Mouse (Mus musculus): ENCODE results near the gene Efcab5. TPM values are rescaled to one million over a fixed set of nuclear protein-coding genes. Genes with fewer than 3 reads are reported as not detected.
A peak's percentile ranks its signal among the peaks of the same experiment; 100 is the strongest.
"Not testable (repeated sequence)": the region's sequence is repeated elsewhere in the genome, so short reads cannot be mapped to it uniquely, and the experiment has no call there.

The Efcab5 gene
- total RNA-seq, 2 experiments from 2014 or later, result 0.57 to 0.77 TPM

GRCm38 (mm10) chr11:77180886-77181285 is 7.9 kb downstream of the Efcab5 start:
- no peak for ATAC-seq (replicated peaks; ENCODE audit: poor library complexity, severe bottlenecking)

- no peak for ATAC-seq (replicated peaks; ENCODE audit: poor library complexity, severe bottlenecking)
Observed at GRCm38 (mm10) chr11:77179771-77180170, 9.0 kb downstream of the Efcab5 start.

DNA sequence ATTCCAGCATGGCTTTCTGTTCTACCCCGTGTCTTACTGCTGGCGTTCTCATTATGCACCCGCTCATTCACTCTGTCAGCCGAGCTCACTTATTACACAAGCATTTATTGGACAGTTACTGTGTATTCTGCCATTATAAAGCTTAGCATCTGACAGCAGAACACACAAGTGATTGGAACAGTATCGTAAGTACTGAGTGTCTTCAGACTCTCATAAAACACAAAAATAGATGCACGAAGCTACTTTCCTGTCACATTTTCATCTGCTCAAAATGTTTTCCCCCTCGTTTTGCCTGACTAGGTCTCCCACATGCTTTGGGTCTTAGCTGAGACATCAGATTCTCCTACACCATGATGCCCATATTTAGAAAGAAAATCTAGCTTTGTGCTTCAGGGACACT is 14.2 kb downstream of the Efcab5 start:
- ATAC-seq (replicated peaks; ENCODE audit: poor library complexity, severe bottlenecking), result no peak

DNA sequence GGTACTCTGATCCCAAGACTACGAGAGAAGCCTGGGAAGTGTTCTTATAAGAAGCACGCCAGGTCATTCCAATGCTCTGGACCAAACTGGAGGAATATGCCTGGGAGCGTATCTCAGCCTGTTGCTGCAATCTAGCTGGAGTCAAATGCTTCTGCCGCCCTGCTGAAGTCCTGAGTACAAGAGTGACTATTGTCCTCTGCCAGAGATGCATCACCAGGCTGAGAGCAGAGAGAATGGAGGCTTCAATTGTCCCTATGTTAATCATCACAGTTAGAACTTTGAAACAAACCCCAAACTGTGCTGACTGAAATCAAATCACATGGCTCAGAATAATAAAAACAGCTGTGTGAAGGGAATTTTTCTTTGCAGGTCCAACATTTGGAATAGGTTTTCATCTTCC is 15.0 kb downstream of the Efcab5 start:
- no peak for ATAC-seq (replicated peaks; ENCODE audit: poor library complexity, severe bottlenecking)

- ATAC-seq (replicated peaks; ENCODE audit: poor library complexity, severe bottlenecking), result no peak
Observed at GRCm38 (mm10) chr11:77160744-77161143, 28.0 kb downstream of the Efcab5 start.

DNA sequence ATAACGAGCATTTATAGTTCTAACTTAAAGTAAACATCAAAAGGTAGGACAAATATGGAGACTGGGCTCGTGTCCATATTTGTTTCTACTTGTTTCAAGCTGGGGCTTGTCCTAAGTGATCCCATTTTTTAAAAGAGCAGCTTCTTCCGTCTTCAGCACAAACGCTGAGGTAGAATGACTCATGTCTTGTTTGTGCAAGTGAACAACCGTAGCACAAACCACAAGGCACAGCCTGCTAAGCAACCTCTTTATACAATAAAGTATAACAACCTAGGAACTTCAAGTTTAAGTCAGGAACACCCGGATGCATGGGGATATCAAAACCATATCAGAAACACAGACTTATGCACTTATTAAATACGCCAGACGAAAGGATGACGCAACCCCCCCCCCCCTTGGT is 28.4 kb downstream of the Efcab5 start:
- peak; percentile 70 for ATAC-seq (replicated peaks; ENCODE audit: poor library complexity, severe bottlenecking)

- ATAC-seq (replicated peaks; ENCODE audit: poor library complexity, severe bottlenecking), result no peak
Observed at GRCm38 (mm10) chr11:77154214-77154613, 34.6 kb downstream of the Efcab5 start.

DNA sequence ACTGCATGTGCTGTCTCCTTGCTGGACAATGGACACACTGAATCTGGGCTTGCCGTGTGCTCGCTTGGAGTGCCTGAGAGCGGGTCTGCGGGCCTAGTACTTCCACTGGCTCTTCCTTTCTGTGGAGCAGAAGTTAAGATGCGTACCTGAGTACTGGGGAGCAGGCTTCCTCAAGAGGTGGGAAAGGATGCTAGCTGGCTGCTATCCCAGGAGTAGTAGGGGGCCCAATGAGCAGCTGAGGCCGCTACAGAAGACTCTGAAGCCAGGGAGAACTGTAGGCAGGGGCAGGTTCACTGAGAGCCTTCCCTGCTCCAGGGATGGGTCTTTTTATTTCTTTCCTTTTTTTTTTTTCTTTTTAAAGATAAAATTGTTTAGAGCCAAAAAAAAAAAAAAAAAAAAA is 38.0 kb downstream of the Efcab5 start:
- ATAC-seq (replicated peaks; ENCODE audit: poor library complexity, severe bottlenecking), result no peak

DNA sequence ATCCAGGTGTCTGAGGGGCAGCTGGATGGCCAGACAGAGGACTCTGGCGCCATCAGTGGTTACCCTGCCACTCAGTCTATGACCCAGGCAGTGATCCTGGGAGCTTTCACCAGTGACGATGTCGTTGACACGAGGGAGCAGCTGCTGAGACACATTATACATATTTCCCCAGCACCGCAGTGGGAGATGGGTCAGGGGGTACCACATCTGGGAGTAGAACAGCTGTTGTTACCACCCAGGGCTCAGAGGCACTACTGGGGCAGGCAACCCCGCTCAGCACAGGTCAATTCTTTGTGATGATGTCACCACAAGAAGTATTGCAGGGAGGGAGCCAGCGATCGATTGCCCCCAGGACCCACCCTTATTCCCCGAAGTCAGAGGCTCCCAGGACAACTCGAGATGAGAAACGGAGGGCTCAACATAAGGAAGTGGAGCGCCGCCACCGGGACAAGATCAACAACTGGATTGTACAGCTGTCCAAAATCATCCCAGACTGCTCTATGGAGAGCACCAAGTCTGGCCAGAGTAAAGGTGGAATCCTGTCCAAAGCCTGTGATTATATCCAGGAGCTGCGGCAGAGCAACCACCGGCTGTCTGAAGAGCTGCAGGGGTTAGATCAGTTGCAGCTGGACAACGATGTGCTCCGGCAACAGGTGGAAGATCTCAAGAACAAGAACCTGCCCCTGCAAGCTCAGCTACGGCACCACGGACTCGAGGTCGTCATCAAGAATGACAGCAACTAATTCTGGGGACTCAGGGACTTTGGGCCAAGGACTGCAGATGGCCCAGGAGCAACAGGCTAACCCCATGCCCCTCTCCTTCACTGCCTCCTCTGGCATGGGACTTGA is 38.8 kb downstream of the Efcab5 start:
- ATAC-seq (replicated peaks; ENCODE audit: poor library complexity, severe bottlenecking), result not testable (repeated sequence)

GRCm38 (mm10) chr11:77148774-77149173 is 40.0 kb downstream of the Efcab5 start:
- no peak for ATAC-seq (replicated peaks; ENCODE audit: poor library complexity, severe bottlenecking)

DNA sequence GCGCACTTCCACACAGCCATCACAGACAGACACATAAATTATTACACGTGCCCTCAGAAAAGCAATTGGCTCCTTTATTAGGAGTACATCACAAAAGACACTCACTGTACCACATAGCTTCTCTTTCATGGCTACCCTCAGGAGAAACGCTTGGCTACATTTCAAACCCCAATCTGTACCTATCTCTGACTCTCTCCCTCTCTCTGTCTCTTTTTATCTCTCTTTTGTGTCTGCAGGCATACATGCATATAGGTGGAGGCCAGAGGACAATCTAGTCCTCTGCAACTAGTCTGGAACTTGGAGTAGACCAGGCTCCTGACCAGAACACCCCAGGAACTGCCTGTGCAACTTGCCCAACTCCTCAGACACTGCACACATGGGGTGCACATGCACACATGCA is 41.0 kb downstream of the Efcab5 start:
- no peak for ATAC-seq (replicated peaks; ENCODE audit: poor library complexity, severe bottlenecking)

DNA sequence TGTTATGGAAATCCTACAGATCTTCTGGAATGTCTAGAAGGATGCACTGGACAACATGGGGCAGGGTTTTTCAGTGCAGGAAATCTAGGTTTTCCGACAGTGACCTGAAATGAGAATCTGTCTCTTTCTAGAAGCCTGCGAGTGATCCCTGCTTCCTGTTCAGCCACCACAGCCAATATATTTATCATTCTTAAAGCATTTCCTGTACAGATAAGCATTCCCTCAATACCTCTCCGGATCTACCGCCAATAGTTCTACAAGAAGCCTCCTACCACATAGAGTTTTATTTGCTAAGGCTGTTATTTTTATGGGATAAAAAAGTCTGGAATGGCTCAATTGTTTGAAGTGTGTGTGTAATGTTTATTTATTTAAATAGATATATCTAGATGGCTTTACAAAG is 43.3 kb downstream of the Efcab5 start:
- no peak for ATAC-seq (replicated peaks; ENCODE audit: poor library complexity, severe bottlenecking)

DNA sequence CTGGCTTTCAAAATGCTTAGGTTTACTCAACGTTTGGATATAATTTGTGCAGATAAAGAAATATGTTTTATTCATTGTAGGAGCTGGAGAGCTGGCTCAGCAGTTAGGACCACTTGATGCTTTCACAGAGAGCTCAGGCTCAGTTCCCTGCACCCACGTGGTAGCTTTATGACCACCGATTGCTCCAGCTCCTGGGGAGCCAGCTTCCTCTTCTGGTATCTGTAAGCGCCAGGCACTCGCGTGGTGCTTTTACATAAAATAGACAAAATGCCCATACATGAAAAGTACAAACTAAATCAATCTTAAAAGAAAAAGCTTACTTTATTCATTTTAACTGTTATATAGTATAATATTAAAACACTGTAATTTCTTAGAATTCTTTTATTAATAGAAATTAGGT is 46.8 kb downstream of the Efcab5 start:
- peak; percentile 79 for ATAC-seq (replicated peaks; ENCODE audit: poor library complexity, severe bottlenecking)

DNA sequence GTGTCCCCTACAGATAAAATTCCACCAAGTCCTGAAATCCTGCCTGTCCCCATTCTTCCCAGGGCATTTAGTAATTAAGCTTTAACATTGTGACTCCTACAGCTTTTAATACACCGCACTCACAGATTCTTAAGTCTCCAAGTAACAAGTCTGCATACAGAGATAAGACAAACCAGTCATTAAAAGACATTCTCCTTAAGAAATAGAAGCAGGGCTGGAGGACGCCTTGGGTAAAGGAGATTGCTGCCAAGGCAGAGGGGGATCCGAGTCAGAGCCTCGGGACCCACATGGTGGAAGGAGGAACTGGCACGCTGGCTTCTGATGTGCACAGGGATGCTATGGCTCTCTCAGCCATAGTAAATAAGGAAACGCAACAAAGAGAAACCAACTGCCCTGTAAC is 48.8 kb downstream of the Efcab5 start:
- ATAC-seq (replicated peaks; ENCODE audit: poor library complexity, severe bottlenecking), result no peak

DNA sequence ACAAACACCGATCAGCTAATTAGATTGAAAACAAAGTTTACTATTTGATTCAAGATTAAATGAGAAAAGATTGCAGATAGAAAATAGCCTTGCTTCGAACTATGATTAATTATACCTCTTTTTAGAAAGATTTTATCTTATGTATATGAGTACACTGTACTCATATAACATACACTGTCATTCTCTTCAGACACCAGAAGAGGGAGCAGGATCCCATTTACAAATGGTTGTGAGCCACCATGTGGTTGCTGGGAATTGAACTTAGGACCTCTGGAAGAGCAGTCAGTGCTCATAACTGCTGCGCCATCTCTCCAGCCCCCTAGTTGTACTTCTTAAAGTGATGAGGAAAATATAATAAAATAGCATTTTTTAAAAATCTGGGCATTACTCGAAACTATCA is 55.3 kb downstream of the Efcab5 start:
- ATAC-seq (replicated peaks; ENCODE audit: poor library complexity, severe bottlenecking), result no peak

DNA sequence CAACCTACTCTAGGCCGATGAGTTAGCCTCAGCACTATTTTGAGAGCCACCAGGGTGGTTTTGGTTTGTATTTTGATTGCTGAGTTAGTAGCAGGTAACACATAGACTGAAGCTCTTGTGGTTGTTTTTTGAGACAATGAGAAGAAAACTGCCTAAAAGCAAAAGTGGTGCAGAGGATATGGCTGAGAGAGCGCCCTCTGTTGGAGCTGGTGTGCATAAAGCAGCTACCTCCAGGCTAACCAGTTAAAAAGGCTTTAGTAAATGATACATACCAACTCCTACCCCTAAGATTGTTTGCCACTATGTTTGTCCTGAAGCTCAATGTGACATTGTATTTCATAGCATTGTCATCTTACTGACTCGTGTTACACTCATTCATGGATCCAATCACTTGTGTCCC is 56.2 kb downstream of the Efcab5 start:
- no peak for ATAC-seq (replicated peaks; ENCODE audit: poor library complexity, severe bottlenecking)

- no peak for ATAC-seq (replicated peaks; ENCODE audit: poor library complexity, severe bottlenecking)
Observed at GRCm38 (mm10) chr11:77128562-77128961, 60.2 kb downstream of the Efcab5 start.

- ATAC-seq (replicated peaks; ENCODE audit: poor library complexity, severe bottlenecking), result no peak
Observed at GRCm38 (mm10) chr11:77111141-77111540, 77.6 kb downstream of the Efcab5 start.

DNA sequence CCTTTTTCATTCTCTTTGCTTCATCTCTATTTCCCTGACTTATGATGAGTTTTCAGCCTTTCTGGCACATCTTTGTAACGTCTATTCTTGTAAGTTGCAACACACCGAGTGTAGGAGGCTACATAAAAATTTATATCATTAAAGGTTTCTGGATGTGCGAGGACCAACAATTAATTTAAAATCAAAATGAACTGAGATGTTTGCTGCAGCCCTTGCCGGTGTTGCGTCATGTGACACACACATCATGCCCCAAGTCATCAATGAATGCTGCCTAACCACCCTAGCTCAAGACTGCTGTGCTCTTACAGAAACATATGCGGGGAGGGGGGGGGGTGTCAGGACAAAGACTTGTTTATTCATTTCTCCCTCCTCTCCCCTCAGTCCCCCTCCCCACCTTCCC is 80.3 kb downstream of the Efcab5 start:
- ATAC-seq (replicated peaks; ENCODE audit: poor library complexity, severe bottlenecking), result no peak

GRCm38 (mm10) chr11:77107872-77108271 is 80.9 kb downstream of the Efcab5 start:
- ATAC-seq (replicated peaks; ENCODE audit: poor library complexity, severe bottlenecking), result 0 out of 2 replicates have a peak, but pooled peaks have one; percentile 7

- ATAC-seq (replicated peaks; ENCODE audit: poor library complexity, severe bottlenecking), result no peak
Observed at GRCm38 (mm10) chr11:77106961-77107360, 81.8 kb downstream of the Efcab5 start.
